Mouse (Mus musculus) cortical plate, adult 2 months (tissue): ENCODE results near the gene Rgs14. TPM values are rescaled to one million over a fixed set of nuclear protein-coding genes. Genes with fewer than 3 reads are reported as not detected.

Source experiments
- H3K27ac ChIP-seq: fragments of 200-500 bp; 2 replicates; pipeline ENCODE4 v1.5.1; 2012; ENCODE audit warnings: low read length, control low read depth, inconsistent platforms; ENCODE audit not compliant: insufficient read depth
- H3K4me1 ChIP-seq: fragments of 200-500 bp; 2 replicates; pipeline ENCODE4 v1.6.1; 2011; ENCODE audit warnings: low read length; ENCODE audit not compliant: control insufficient read depth, insufficient read depth
- H3K4me3 ChIP-seq: fragments of 200-500 bp; 2 replicates; pipeline ENCODE4 v1.5.1; 2011; ENCODE audit warnings: mild to moderate bottlenecking, low read length, control low read depth; ENCODE audit not compliant: insufficient read depth
- CTCF ChIP-seq: fragments of 200-500 bp; IDR thresholded peaks from 2 replicates; pipeline ENCODE4 v1.5.1; 2011; ENCODE audit warnings: mild to moderate bottlenecking, control low read depth, low read length; ENCODE audit not compliant: insufficient read depth; ENCODE audit errors: extremely low read depth
- POLR2A ChIP-seq: fragments of 200-500 bp; IDR thresholded peaks from 2 replicates; pipeline ENCODE4 v1.6.1; 2011; ENCODE audit warnings: mild to moderate bottlenecking, low read length, control low read depth; ENCODE audit not compliant: insufficient read depth; ENCODE audit errors: extremely low read depth
- polyA plus RNA-seq: library from polyadenylated mRNA; depleted of rRNA; stranded (reverse); fragments of >200 nt; gene quantifications from 2 replicates; pipeline ENCODE4 v1.2.3, GENCODE M21; 2012

The Rgs14 gene
- polyA plus RNA-seq, 1 experiment: 40.2 TPM

- Histone ChIP-seq H3K27ac (no peak overlapping the region), H3K4me1 (peaks cover 2% of the 10 kb centered on the region), H3K4me3 (no peak overlapping the region)
- TF ChIP-seq POLR2A: no peak
- no peak for TF ChIP-seq CTCF
Observed at GRCm38 (mm10) chr13:55344286-55344685, 25.2 kb upstream of the Rgs14 start.

DNA sequence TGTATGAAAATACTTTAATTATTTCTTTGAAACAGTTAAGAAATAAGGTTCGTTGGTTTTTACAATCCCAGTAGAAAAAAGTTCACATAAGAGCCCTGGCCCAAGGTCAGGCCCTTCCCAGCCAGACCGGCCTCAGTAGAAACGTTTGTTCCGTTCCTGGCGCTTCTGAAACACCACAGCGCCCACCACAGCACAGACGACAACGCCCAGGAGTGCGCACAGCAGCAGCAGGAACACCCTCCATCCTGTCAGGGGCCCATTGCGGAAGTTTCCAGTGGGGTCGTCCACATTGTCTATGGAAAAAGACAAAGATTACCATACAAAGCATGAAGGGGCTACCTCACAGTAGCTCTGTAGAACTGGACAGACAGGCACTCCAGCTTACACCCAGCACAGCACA, 22.8 kb upstream of the Rgs14 start:
- no peak overlapping the region for H3K4me3 ChIP-seq
- peaks cover 2% of the 10 kb centered on the region for H3K4me1 ChIP-seq
- H3K27ac ChIP-seq: no peak overlapping the region
- TF ChIP-seq CTCF: no peak
- no peak for TF ChIP-seq POLR2A

GRCm38 (mm10) chr13:55361145-55361544, 8.4 kb upstream of the Rgs14 start:
- Histone ChIP-seq H3K4me3 (peak overlapping the region; percentile 91; the same call in 1 of the 2 replicates), H3K4me1 (peaks cover 9% of the 10 kb centered on the region), H3K27ac (no peak overlapping the region)
- no peak for TF ChIP-seq POLR2A
- TF ChIP-seq CTCF: no peak

- peaks cover 9% of the 10 kb centered on the region for H3K4me1 ChIP-seq
- TF ChIP-seq POLR2A (no peak), CTCF (no peak)
- peak overlapping the region; percentile 91 for H3K4me3 ChIP-seq
- H3K27ac ChIP-seq: peak overlapping the region; percentile 35; the same call in 1 of the 2 replicates
Observed at GRCm38 (mm10) chr13:55361974-55362452, 7.5 kb upstream of the Rgs14 start.

DNA sequence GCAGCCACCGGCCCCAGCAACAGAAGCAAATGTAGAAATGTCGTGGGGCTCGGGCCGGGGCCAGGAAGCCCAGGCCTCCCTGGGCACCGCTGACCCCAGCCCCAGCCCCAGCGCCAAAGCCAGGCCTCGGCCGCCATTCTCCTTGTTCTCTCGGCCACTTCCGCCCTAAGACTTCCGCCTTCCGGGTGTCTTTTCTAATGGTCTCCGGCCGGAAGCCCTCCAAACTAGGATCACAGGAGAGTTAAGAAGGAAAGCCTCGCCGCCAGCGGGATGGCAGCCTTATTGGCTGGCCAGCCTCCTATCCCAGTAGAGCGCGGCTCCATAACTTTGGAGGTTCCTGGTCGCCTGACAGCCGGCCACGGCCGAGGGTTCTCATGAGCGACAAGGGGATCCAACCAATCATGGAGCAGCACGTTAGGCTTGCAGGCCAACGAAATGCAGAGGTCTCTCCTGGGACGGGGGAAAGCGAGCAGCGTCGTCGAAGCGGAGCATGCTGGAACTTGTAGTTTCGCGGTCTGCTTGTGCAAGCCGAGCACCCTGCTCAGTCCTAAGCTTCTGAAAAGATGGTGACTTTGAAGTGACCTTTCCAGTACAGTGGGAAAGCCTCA, 7.0 kb upstream of the Rgs14 start, which contains the start of gene Lman2:
Lman2 (minus strand) TSS at position 331 of the 608 bp plus-strand sequence.
- peak within 1 kb of the TSS; percentile 35; the same call in 1 of the 2 replicates for H3K27ac ChIP-seq
- TF ChIP-seq POLR2A (peak; percentile 18; the same call in 1 of the 2 replicates), CTCF (no peak)
- peak within 1 kb of the TSS; percentile 91 for H3K4me3 ChIP-seq
- H3K4me1 ChIP-seq: peaks cover 9% of the 10 kb centered on the region

DNA sequence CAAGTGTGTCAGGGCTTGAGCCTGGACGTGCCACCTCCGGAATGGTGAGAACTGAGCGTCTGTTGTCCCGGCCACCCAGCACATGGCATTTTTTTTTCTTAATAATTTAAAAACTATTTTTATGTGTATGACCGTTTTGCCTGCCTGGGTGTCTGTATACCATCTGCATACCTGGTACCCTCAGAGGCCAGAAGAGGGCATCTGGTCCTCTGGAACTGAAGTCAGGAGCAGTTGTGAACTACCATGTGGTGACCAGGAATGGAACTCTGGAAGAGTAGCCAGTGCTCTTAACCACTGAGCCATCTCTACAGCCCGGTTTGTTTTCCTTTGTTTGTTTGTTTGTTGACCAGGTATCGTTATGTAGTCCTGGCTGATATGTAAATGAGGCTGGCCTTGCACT, 1.1 kb upstream of the Rgs14 start:
- no peak overlapping the region for H3K27ac ChIP-seq
- TF ChIP-seq POLR2A (no peak), CTCF (no peak)
- 0 out of 2 replicates have a peak, but pooled peaks cover 3% of the 10 kb centered on the region for H3K4me1 ChIP-seq
- H3K4me3 ChIP-seq: no peak overlapping the region

DNA sequence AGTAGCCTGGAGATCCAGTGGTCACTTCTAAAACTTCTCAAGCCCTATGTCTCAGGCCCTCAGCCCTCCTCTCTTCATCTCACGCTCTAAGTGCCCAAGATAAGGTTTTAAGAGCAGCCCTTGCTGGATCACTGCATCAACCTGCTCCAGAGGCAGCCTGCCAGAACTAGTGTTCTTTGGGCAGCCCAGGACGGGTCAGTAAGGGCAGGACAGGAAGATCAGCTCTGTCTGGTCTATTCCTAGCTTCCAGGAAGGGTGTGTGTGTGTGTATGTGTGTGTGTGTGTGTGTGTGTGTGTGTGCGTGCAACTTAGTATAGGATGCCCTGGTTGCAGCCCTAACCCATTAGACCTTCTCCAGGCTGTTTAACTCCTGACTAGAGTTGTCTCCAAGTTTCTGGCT, 702 bp downstream of the Rgs14 start:
- H3K4me3 ChIP-seq: peak overlapping the region; percentile 40
- 0 out of 2 replicates have a peak overlapping the region, but pooled peaks have one; percentile 26 for H3K27ac ChIP-seq
- 0 out of 2 replicates have a peak, but pooled peaks cover 3% of the 10 kb centered on the region for H3K4me1 ChIP-seq
- no peak for TF ChIP-seq CTCF
- TF ChIP-seq POLR2A: no peak

GRCm38 (mm10) chr13:55371007-55371681, 1.6 kb downstream of the Rgs14 start:
- TF ChIP-seq CTCF (no peak), POLR2A (no peak)
- Histone ChIP-seq H3K4me3 (no peak overlapping the region), H3K27ac (no peak overlapping the region), H3K4me1 (0 out of 2 replicates have a peak, but pooled peaks cover 3% of the 10 kb centered on the region)

- Histone ChIP-seq H3K27ac (no peak overlapping the region), H3K4me1 (0 out of 2 replicates have a peak, but pooled peaks cover 3% of the 10 kb centered on the region), H3K4me3 (no peak overlapping the region)
- TF ChIP-seq CTCF (no peak), POLR2A (no peak)
Observed at GRCm38 (mm10) chr13:55371740-55372139, 2.2 kb downstream of the Rgs14 start.

- TF ChIP-seq CTCF (no peak), POLR2A (no peak)
- Histone ChIP-seq H3K4me1 (0 out of 2 replicates have a peak, but pooled peaks cover 1% of the 10 kb centered on the region), H3K27ac (no peak overlapping the region), H3K4me3 (no peak overlapping the region)
Observed at GRCm38 (mm10) chr13:55374206-55374924, 4.8 kb downstream of the Rgs14 start.
